Mouse (Mus musculus) right cerebral cortex, postnatal 10 days (tissue): ENCODE measurements around the gene Copg2.
"Not testable (repeated sequence)": the region's sequence is repeated elsewhere in the genome, so short reads cannot be mapped to it uniquely, and the experiment has no call there.

Source experiments
- DNase-seq, 2 experiments: peaks; one replicate each; pipeline ENCODE4 v3.0.0; 2021; ENCODE audit warnings: low spot score in 2 of 2

The Copg2 gene

DNA sequence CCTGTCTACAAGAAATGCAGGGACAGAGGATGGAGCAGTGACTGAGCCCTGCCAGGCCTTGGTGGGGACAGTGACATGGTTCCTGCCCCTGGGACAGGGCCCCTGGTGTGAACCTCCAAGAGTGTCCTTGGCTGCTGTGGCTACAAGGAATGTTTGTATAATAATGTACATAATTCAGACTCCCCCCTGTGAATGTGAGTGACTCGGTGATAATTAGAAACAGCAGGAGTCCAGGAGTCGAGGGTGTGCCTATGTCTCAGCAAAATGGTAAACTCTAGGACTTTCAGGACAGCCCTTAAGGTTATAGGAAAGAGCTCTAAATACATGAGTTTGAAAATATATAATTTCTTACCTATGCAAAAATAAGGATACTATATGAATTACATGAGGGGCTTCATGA is 64.4 kb downstream of the Copg2 start:
- no peak for DNase-seq

GRCm38 (mm10) chr6:30813626-30814025 is 83.0 kb downstream of the Copg2 start:
- DNase-seq = no peak

DNA sequence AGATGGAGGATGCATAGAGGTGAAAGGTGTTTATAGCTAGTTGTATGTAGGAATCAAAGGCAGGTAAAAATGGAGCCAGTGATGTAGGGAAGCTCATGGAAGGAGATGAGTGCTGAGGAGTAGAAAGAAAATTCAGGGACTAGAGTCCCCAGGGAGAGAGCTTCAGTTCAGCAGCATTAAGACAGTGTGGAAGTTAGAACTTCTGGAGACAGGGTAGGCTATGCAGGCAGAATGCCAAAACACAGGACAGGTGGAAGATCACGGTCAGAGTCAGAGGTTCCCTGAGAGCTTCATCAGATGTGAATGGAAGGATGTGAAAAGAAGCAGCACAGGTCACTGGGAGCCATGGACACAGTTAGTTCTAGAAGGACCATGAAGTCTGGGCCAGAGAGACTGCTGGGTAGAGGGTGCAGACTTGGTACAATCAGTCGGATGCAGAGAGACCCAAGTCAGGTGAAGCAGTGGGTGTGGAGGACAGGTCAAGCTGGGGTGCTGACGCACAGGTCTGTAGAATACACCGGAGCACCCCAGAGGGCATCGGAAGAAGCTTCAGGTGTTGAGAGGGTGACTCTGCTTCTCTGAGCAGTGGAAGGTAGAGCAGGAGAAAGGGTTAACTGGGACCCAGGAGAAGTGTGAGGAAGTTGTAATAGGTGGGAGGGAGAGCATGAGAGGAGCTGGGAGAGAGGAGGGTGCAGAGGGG is 91.4 kb downstream of the Copg2 start:
- peak; percentile 26 to 30 for DNase-seq

DNA sequence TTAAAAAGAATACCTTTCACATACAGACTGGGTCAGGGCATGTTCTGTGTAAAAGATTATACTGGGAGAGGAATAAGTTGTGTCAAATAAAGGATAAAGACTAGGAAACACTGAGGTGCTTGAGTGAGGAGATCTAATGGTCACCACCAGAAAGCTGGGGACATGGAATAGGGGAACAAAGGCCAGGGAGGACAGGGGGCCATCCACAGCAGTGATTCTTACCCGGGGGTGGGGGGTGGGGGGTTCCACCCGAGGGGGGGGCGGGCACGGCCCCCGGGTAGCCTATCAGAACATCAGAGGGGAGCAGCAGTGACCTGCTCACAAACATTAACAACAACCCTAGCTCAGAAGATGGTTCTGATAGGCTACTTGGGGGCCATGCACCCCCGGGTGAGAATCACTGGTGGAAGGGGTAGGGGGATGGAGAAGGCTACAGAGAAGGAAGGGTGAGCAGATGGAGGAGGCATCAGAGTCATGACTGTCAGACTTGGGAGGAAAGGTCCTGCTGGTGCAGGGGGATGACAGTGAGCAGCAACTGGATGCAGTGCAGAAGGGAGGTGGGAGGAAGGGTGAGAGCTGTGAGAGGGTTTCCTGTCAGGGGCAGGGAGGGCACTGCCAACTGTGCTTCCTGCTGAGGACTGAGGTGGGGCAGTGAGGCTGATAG is 92.1 kb downstream of the Copg2 start:
- DNase-seq = peak; percentile 58 to 62

GRCm38 (mm10) chr6:30802915-30803314 is 93.7 kb downstream of the Copg2 start:
- not testable (repeated sequence) for DNase-seq

GRCm38 (mm10) chr6:30751209-30751608 is 145.4 kb downstream of the Copg2 start:
- DNase-seq = no peak

- DNase-seq = no peak
Measured at GRCm38 (mm10) chr6:30750482-30750881, 146.1 kb downstream of the Copg2 start.

DNA sequence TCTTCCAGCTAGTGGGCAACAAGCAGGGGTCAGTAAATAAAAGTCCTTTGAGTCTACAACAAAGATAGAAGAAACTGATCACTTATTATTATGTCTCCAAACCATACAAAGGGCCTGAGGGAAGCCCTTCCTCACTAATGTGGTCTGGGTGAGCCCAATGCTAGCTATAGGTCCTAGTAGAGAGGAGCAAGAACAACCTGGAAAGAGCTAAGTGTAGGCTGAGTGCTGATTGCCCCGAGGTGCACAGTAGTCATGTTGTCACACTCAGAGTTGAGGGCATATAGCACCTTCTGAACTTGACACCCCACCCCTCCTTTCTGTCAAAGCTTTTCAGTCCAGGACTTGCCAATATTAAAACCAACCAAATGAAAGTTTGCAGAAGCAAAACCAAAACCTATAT is 146.7 kb downstream of the Copg2 start:
- no peak for DNase-seq

GRCm38 (mm10) chr6:30749042-30749689 is 147.4 kb downstream of the Copg2 start:
- no peak for DNase-seq

DNA sequence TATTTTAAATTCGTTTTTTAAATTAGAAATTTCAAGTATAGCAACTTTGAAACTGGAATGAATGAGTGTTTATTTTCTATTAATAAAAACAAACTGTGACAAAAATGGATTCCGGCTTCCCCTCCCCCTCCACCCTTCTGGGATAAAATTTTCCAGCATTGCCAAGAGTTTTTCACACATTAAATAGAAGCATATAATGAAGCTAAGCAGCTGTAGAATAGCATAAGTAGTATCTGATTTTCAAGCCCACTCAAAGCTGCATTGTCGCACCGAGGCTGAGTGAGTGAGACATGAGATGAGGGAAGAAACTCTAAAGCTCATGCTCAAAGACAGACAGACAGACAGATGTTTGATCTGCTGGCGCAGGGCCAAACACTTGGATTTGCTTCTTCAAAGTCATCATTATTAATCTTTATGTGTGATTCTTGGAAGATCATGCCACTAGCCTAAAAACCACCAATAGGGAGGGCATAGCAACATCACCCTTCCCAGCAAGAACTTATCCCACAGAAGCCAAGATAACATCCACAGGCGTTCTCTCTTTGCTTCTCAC is 148.2 kb downstream of the Copg2 start:
- peak in 1 of 2 experiments; percentile 44 for DNase-seq

DNA sequence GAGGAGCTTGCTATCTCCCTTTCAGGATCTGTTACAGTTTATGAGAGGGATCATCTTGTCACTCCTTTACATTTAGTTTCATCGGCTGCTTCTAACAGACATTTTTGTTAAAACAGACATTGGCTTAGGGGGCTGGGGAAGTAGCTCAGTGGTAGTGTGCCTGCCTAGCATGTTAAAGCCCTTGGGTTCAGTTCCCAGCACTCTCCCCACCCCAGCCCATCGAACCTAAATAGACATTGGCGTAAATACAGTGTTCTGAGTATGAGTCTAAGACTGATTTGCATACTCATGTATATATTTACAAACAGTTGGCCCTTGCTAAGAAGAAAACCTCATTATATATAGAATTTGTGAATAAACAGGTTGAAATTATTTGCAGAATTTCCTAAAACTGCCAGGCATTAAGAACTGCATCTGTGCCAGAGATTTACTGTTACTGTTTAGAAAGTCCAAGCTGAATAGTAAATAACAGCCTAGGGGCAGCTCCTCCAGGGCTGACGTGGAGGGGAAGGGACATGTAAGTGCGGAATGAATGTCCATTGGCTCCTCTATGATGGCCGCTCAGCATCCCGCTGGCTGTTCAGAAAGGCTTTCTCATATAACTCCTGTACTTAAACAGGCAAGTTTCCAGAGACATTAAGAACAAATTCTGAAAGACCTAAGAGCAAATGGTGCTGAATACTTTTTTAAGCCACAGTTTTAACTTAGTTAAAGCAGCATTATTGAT is 148.8 kb downstream of the Copg2 start:
- no peak for DNase-seq

DNA sequence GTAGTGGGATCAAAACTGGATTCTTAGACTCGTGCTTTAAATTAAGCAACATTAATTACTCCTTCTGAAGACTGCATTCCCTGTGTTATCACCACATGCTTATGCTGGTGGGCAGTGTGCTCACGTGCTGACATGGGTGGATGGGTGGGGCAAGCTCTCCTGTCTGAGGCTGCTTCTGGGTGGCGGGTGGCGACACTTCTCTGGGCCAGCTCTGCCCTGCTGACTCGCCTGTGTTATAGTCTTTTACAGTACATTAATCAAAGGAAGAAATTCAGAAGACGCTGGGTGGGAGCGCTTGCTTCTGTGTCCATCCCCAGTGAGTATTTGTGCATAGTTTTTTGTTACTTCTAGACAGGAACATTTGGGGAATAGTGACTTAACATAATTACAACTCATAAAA is 151.0 kb downstream of the Copg2 start:
- no peak for DNase-seq

- DNase-seq = no peak
Measured at GRCm38 (mm10) chr6:30744846-30745245, 151.7 kb downstream of the Copg2 start.

DNA sequence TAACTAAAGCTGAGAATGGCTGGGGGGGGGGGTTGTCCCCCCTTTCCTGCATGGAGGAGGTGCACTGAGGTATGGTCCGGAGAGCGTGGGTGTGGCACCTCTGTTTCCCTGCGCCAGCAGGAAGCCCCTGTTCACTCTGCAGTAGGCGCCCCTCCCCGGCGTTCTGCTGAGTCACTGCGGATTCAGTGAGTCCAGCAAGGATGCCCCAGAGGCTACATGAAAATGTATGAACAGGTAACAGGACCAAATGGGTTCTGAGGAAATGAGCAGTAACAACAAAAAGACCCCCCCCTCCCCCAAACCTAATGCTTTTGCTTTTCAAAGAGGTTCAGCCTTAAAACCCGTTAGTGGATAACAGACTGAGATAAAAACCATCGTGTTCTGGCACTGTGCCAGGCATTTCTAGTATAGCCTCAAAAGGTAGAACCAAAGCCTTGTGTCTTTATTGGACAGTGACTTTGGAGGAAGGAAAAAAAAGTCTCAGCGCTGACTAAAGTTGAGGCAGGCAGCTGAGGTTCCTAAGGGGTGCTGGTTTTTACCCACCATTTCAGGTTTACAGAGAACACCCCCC is 157.3 kb downstream of the Copg2 start:
- DNase-seq = peak; percentile 51 to 65

DNA sequence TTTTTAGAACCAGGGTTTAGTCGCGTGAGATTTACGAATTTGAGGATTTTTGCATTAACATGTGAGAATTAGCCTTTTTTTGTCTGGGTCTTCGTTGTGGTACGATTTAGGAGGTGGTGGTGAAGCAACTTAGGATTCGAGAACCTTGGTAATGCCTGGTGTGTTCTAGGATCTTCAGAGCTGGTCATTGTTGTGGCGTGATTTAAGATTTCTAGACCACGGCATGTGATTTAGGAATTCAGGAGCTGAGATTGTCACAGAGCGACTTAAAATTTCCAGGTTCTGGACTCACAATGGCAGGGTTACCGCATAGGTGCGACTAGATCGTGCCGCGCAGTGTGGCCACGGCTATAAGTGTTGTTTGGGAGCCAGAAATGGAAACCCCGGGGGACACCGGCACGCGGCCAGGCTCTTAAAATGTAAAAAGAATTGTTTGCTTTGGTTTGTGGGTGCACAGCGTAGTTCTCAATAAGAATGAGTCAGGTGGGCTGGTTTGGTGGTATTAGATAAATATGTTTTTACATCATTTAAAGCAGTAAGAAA is 158.1 kb downstream of the Copg2 start:
- no peak for DNase-seq

DNA sequence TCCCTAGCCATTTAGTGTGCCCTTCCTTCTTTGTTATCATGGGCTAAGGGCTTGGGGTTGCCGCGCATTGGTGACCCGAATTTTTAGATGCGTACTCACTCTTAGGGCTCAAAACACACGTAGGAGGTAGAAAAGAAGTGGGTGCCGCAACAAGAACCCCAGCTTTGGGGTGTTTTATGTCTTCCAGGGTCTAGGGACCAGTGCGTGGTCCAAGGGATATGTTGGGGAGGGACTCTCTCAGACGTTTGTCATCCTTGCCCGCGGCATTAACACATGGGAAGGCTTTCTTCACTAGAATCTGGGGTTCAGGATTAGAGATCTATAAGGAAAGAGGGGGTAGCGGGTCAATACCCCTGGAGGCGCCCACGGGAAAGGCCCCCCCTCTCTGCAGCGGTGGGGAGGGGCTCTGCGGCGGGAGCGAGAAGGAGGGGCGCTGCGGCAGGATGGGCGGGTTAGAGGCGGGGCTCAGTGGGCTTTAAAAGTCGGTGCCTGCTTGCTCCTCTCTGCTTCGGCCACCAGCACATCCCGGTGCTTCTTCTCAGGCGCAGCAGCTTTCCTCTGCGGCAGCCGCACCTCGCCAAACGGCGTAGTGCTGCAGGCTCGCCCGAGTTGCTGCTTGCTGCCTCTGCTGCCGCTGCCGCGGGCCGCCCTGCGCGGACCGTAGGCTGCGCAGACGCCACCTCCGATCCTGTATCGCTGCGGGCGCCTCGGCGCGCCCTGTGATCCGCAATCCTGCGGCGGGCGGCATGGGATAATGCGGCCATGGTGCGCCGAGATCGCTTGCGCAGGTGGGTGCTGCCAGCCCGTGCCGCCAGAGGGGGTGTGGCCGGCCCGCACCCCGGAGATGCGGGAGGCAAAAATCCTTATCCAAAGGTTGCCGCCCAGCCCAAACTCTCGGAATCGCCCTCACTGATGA is 158.8 kb downstream of the Copg2 start:
- peak; percentile 87 to 89 for DNase-seq

DNA sequence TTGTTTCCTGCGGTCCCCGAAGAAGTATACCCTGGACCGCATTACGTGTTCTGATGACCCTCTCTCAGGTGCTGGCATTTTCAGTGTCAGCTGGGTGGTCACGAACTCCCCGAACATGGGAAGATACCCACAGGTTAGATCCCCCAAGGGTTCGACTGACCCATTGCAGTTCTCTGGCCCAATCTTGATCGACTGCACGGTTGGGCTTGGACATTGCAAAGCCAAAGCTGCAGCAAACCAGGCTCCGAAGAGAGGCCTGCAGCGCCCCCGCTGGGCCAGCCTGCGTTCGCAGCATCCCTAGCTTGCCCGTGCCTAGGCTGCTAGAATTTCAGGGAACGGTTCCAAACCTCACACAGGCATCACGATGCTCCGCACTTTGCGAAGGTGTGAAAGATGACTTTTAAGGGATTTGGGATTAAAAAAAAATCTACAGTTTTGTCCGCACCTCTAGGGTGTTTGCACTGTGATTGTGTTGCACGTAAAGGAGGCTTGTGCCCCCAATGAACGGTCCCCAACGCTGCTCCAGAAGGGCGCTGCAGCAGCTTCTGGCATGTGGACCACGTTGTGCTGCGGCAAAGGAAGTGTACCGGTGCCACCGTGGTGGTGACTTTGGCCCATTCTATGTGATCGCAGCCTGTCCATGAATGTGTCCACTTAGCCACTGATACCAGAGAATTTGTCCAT is 159.6 kb downstream of the Copg2 start:
- DNase-seq = peak; percentile 84 to 86

DNA sequence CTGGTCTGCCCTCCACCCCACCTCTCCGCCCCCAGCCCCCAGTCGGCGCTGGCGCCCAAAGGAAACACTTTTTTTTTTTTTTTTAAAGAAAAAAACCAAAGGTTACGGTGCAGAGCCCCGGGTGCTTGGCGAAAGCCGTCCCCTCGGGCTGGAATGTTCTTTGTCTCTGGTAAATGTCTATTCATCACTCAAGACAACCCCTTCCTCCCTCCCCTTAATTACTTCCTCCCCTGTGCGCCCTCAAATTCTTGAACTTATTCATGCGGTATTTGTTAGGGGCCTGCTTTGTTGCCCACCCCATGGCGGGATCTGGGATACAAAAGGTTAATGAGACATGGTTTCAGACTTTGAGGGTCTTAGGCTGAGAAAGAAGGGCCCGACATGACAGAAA is 160.2 kb downstream of the Copg2 start:
- no peak for DNase-seq

DNA sequence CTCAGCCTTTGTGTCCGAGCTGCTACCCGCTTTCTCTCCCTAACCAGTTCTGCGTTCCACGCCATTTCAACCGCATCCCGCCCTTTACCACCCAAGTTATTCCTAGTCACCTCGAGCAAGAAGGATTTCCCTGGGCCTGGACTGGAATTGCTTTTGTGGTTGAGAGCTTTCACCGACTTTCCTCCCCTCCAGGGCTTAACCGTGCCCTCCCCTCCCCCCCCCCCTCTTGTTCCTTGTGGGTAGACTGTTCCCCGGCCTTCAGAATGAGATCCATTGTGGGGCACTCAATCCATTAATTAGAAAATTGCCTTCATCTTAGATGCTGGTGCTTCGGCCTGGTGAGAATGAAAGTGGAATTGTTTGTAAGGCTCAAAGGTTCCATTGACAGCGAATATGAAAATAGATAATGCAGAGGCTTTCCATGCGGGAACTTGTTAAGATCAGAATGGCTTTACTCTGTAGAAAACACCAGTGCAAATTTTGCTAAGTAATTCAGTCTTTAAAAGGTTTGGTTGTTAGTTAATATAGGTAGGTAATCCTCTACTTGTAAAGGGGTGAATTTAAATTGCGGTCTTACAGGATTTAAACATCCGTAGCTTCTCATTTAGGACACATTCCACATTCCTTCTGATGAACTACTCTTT is 160.7 kb downstream of the Copg2 start:
- no peak for DNase-seq
